Mouse (Mus musculus) bone marrow macrophage, adult 2 months (primary cell): ENCODE results near the gene Osbpl10. TPM values are rescaled to one million over a fixed set of nuclear protein-coding genes. Genes with fewer than 3 reads are reported as not detected.

ENCODE experiments used
- H3K27ac ChIP-seq: 2 replicates; pipeline ENCODE4 v1.5.1; 2012; ENCODE audit warnings: low read depth, low read length; ENCODE audit not compliant: insufficient read depth
- H3K4me1 ChIP-seq: 2 replicates; pipeline ENCODE4 v1.6.1; 2012; ENCODE audit warnings: low read length; ENCODE audit not compliant: control insufficient read depth, insufficient read depth
- H3K4me3 ChIP-seq: 2 replicates; pipeline ENCODE4 v1.5.1; 2012; ENCODE audit warnings: mild to moderate bottlenecking, low read length, moderate library complexity; ENCODE audit not compliant: insufficient read depth
- CTCF ChIP-seq: IDR thresholded peaks from 2 replicates; pipeline ENCODE4 v1.5.1; 2012; ENCODE audit warnings: low read depth, mild to moderate bottlenecking, low read length, moderate library complexity
- POLR2A ChIP-seq: IDR thresholded peaks from 2 replicates; pipeline ENCODE4 v1.6.1; 2012; ENCODE audit warnings: mild to moderate bottlenecking, low read depth, low read length, borderline replicate concordance
- polyA plus RNA-seq: library from polyadenylated mRNA; stranded (reverse); fragments of >200 nt; gene quantifications from 2 replicates; pipeline ENCODE4 v1.2.4, GENCODE M21; 2012; ENCODE audit not compliant: missing spikeins, insufficient read depth, insufficient read length

Osbpl10 gene
- polyA plus RNA-seq, 1 experiment, result 1.7 TPM

DNA sequence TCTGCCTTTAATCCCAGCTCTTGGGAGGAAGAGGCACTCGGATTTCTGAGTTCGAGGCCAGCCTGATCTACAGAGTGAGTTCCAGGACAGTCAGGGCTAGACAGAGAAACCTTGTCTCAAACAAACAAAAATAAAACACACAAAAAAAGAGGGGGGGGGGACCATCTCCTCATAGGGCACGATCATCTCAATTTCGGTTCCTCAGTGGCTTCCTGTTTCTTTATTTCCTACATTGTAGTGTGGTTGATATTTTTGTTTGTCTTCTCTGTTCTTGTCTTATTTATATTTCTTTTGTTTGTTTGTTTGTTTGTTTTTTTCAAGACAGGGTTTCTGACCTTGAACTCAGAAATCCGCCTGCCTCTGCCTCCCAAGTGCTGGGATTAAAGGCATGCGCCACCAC is 18.1 kb downstream of the Osbpl10 start:
- TF ChIP-seq CTCF (no peak), POLR2A (no peak)
- Histone ChIP-seq H3K27ac (no peak overlapping the region), H3K4me1 (0 out of 2 replicates have a peak, but pooled peaks cover 2% of the 10 kb centered on the region), H3K4me3 (no peak overlapping the region)

DNA sequence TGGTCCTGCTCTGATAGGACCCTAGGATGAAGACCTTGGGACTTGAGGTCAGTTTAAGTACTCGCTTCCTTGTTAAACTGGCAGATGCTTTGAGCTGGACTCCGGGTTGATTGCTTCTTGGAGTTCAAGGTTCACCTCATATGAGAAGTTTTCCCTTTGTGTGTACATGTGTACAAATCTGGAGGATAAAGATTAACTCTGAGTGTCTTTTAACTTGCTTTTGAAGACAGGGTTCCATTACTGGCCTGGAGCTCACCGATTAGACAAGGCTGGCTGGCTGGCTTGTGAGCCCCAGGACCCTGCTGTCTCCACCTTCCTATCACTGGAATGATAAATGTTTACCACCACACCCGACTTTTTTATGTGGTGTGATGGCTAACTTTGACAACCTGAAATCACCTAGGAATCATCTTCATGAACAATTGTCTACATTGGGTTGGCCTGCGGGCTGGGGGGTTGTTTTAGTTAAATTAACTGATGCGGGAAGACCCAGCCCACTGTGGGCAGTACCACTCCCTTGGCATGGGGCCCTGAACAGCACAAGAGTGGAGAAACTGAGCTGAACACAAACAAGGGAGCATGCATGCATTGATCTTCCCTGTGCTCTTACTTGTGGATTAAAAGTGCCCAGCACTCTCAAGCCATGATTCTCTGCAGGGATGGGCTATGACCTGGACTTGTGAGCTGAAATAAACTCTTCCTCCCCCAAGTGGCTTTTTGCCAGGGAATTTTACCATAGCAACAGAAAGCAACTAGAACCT is 20.8 kb downstream of the Osbpl10 start:
- Histone ChIP-seq H3K27ac (no peak overlapping the region), H3K4me1 (0 out of 2 replicates have a peak, but pooled peaks cover 2% of the 10 kb centered on the region), H3K4me3 (no peak overlapping the region)
- TF ChIP-seq CTCF (no peak), POLR2A (no peak)

DNA sequence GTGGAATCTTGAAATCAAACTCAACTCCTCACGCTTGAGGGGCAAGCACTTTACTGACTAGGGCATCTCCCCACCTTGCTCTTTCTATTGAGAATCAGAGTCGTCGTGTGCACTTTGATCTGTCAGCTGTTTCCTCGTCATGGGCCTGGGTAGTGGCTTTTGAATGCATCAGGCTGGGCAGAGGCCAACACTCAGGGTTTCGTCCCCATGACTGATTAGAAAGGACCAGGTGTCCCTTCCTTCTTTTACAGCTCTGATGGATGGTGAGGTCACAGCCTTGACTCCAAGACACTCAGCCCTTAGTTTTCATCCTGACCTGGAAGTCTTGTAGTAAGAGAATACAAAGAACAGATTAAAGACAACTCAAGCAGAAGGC is 21.4 kb downstream of the Osbpl10 start:
- TF ChIP-seq CTCF (no peak), POLR2A (no peak)
- 0 out of 2 replicates have a peak, but pooled peaks cover 2% of the 10 kb centered on the region for H3K4me1 ChIP-seq
- H3K4me3 ChIP-seq, result no peak overlapping the region
- no peak overlapping the region for H3K27ac ChIP-seq

DNA sequence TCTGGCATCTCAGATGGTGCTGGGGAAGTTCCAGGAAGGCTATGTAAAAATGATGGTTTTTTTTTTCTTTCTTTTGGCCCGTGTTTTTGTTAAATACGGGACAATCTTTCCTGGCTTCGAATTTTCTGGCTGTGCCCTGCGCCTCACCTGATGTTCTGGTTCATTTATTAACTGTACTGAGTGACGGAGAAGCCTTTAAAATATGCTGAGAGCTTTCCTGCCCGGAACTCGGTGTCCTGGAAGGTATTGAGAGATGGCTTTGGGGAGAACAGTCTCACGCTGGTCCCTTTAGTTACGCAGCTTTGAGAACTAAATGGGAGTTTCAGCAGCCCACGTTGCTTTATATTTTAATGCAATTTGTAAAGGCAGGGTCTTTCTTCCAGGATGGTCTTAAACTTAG is 27.1 kb downstream of the Osbpl10 start:
- no peak overlapping the region for H3K4me3 ChIP-seq
- H3K27ac ChIP-seq, result no peak overlapping the region
- TF ChIP-seq POLR2A (no peak), CTCF (no peak)
- H3K4me1 ChIP-seq, result no peaks in the 10 kb centered on the region

DNA sequence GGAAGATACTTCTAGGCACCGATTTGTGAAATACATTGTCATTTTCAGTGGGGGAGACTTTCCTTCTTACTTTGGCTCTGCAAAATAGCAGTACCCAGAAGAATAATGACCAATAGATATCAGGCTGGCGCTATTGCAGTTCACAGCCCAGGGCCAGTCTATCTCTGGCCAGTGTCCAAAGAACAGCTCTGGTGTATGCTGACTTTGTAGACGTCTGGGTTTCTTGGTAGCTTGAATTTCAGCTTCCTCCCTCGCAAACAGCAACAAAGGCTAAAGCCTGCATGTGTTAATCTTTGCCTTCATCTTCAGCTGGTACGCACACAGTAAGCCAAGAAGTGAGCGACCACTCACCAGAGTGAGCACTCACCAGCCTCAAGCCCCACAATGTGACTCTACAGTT is 29.4 kb downstream of the Osbpl10 start:
- no peak overlapping the region for H3K4me3 ChIP-seq
- TF ChIP-seq CTCF (no peak), POLR2A (no peak)
- no peaks in the 10 kb centered on the region for H3K4me1 ChIP-seq
- H3K27ac ChIP-seq, result no peak overlapping the region

DNA sequence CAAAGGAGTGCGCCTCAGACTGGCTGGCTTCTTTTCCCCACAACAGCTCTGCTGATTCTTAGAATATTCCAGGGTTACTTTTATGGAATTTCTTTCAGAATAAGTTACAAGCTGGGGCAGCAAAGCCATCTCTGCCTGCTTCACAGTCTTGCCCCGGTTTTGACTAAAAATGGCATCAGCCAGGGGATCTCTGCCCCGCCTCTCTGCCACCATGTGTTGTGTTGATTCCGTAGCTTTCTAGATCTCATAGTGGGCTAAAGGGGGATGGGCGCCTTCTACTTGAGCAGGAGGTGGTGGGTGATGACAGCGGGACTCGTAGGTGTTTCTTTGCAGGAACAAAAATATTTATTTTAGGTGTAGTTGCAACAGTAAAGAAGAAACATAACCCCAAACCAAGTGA is 29.8 kb downstream of the Osbpl10 start:
- H3K27ac ChIP-seq, result no peak overlapping the region
- TF ChIP-seq CTCF (no peak), POLR2A (no peak)
- no peaks in the 10 kb centered on the region for H3K4me1 ChIP-seq
- H3K4me3 ChIP-seq, result no peak overlapping the region

DNA sequence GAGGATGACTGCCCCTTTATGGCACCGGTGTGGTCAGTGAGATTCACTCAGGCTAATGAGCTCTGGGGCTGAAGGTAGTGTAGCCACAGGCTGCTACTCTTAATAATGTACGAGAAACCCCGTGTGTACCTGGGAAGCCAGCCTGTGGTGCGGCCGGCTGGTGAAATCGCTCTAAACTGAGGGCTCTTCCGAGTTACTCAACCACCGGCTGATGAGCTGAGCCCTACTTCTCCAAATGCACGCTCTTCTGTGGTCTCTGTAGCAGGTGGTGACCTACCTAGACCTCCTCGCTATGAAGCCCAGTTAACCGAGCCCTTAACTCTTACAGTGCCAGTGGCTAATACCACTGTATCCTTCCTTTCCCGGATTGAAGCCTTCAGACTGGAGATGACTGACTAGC is 34.0 kb downstream of the Osbpl10 start:
- no peaks in the 10 kb centered on the region for H3K4me1 ChIP-seq
- H3K27ac ChIP-seq, result no peak overlapping the region
- TF ChIP-seq CTCF (no peak), POLR2A (no peak)
- no peak overlapping the region for H3K4me3 ChIP-seq

DNA sequence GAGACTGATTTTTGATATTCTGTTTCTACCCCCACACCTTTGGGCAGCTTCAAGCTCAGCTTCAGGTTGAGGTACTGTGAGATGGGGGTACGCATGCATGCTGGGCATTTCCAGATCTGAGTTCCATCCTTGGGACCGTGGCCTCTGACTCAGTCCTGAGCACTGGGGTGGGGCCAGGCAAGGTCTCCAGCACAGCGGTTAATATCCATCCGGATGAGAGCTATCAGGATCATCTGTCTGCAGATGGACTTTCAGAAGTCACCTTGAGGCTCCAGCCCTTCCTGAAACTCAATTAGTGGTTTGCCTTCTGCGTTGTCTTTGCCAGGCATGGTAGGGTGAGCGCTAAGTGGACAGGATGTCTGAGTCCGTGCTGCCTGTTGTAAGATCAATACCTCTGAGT is 41.8 kb downstream of the Osbpl10 start:
- Histone ChIP-seq H3K27ac (no peak overlapping the region), H3K4me1 (no peaks in the 10 kb centered on the region), H3K4me3 (no peak overlapping the region)
- TF ChIP-seq CTCF, result no peak
- no peak for TF ChIP-seq POLR2A

DNA sequence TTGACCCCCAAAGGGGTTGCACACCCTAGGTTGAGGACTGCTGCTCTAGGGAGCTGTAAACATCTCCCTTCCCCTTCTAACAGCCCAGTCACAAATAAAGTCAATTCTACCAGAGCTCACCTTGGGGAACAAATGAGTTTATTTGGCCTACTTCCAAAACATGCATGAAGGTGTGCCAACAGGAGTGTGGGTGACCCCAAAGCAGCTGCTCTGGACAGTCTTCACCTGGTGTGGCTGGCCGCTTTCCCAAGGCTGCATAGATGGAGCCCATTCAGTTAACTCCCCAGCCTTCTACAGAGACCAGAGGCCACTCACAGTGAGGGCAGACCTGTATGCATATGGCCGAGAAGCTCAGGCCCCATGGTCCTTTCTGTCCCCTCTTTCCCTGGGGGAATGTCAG is 43.0 kb downstream of the Osbpl10 start:
- TF ChIP-seq CTCF, result no peak
- no peak for TF ChIP-seq POLR2A
- Histone ChIP-seq H3K4me3 (no peak overlapping the region), H3K4me1 (no peaks in the 10 kb centered on the region), H3K27ac (no peak overlapping the region)

DNA sequence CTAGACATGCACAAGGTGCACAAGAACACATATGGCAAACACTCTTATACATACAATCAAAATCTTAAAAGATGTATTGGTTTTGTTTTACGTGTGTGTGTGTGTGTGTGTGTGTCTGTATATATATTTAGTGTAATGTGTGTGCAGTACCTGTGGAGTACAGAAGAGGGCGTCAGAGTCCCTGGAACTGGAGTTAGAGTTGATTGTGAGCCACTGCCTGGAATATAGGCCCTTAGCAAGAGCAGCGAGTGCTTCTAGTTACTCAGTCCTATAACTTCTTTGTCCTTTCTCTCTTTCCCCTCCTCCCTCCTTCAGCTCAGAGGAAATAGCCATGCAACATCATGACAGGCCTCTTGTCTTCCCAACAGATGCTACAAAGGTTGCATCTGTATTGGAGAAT is 44.8 kb downstream of the Osbpl10 start:
- TF ChIP-seq POLR2A, result no peak
- no peak for TF ChIP-seq CTCF
- Histone ChIP-seq H3K4me3 (no peak overlapping the region), H3K4me1 (no peaks in the 10 kb centered on the region), H3K27ac (no peak overlapping the region)

DNA sequence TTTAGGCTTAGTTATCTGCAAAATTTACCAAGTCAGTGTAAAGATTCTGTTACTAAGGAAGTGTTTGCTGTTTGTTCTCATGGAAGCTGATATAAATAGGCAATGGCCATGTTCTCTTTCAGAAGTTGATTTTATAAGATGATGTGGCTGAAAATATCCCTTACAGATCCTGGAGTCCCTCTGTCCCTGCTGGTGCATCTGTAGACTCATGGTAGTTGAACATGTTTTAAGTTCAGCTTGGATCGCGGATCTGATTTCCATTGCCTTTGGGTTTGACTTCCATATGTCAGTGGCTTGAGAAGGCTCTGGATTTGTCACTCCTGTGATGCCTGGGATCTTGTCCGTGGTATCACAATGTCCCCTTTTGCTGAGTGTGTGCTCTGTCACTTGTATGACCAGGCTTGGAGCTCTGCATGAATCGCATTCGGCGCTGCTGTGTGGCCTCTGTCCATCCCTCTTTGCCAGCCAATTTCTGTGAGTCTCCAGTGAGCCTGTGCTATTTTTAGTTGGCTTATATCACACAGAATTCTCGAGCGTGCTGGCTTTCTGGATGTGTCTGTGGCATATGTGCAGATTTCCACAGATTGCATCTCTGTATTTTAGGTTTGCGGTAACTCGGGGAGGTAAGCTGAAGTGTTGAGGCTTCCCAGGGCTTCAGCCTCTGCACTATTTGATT is 45.5 kb downstream of the Osbpl10 start:
- Histone ChIP-seq H3K27ac (no peak overlapping the region), H3K4me1 (no peaks in the 10 kb centered on the region), H3K4me3 (no peak overlapping the region)
- TF ChIP-seq CTCF, result no peak
- TF ChIP-seq POLR2A, result no peak
